Mouse (Mus musculus) intestine, embryonic 15.5 days (tissue): ENCODE results near the gene Hba-x. TPM values are rescaled to one million over a fixed set of nuclear protein-coding genes. Genes with fewer than 3 reads are reported as not detected.
A peak's percentile ranks its signal among the peaks of the same experiment; 100 is the strongest.
"Not testable (repeated sequence)": the region's sequence is repeated elsewhere in the genome, so short reads cannot be mapped to it uniquely, and the experiment has no call there.

Source experiments
- ATAC-seq: fragments of 200-750 bp; cut with Nextera tagmentation; 2 replicates; pipeline ENCODE4 v1.8.0; 2017; ENCODE audit warnings: moderate TSS enrichment, moderate library complexity
- H3K27ac ChIP-seq: fragments of 300-500 bp; sonication (generic); 2 replicates; pipeline ENCODE4 v1.5.1; 2015; ENCODE audit warnings: mild to moderate bottlenecking, inconsistent platforms
- H3K27me3 ChIP-seq: fragments of 300-500 bp; sonication (generic); replicated peaks from 2 replicates; pipeline ENCODE4 v1.6.1; 2015; ENCODE audit warnings: inconsistent platforms
- H3K36me3 ChIP-seq: fragments of 300-500 bp; sonication (generic); 2 replicates; pipeline ENCODE4 v1.6.1; 2015; ENCODE audit warnings: inconsistent platforms
- H3K4me1 ChIP-seq: fragments of 300-500 bp; sonication (generic); replicated peaks from 2 replicates; pipeline ENCODE4 v1.6.1; 2015; ENCODE audit warnings: inconsistent platforms
- H3K4me2 ChIP-seq: fragments of 300-500 bp; sonication (generic); replicated peaks from 2 replicates; pipeline ENCODE4 v1.6.1; 2015; ENCODE audit warnings: mild to moderate bottlenecking, inconsistent platforms
- H3K4me3 ChIP-seq: fragments of 300-500 bp; sonication (generic); replicated peaks from 2 replicates; pipeline ENCODE4 v1.5.1; 2015; ENCODE audit warnings: inconsistent platforms
- H3K9ac ChIP-seq: fragments of 300-500 bp; sonication (generic); 2 replicates; pipeline ENCODE4 v1.6.1; 2015; ENCODE audit warnings: inconsistent platforms
- H3K9me3 ChIP-seq: fragments of 300-500 bp; sonication (generic); 2 replicates; pipeline ENCODE4 v1.6.1; 2016; ENCODE audit warnings: inconsistent platforms
- WGBS: fragments of 180-500 bp; shearing (Covaris S2); methylation state at CpG from one replicate; pipeline ENCODE4 v1.1.7; 2015; 5-methylcytosine and 5-hydroxymethylcytosine counted together
- polyA plus RNA-seq: library from polyadenylated mRNA; unstranded; fragments of >200 nt; fragmentation: Nextera tagmentation; extraction: Ambion mirVana; gene quantifications from 2 replicates; pipeline ENCODE4 v1.2.1, GENCODE M21; 2015

The Hba-x gene
- polyA plus RNA-seq, 1 experiment from 2014 or later = 48.2 TPM

GRCm38 (mm10) chr11:32296203-32296602, 20.0 kb downstream of the Hba-x start, which contains the start of gene Hba-a2:
Gene Hba-a2 (plus strand): TSS chr11:32296489.
- not testable (repeated sequence) for H3K4me1 ChIP-seq, H3K27me3 ChIP-seq, H3K36me3 ChIP-seq, H3K27ac ChIP-seq, H3K4me2 ChIP-seq, H3K9me3 ChIP-seq, H3K9ac ChIP-seq, H3K4me3 ChIP-seq
- ATAC-seq = peak; percentile 76
- no CpG with 5 or more reads among the region's 4 CpGs for WGBS

- H3K27me3 ChIP-seq = peaks cover 11% of the 10 kb centered on the region; the same call in 1 of the 2 replicates
- not testable (repeated sequence) for H3K4me2 ChIP-seq, H3K27ac ChIP-seq, H3K9me3 ChIP-seq, H3K4me3 ChIP-seq, H3K36me3 ChIP-seq, H3K9ac ChIP-seq, H3K4me1 ChIP-seq, ATAC-seq
- WGBS = 29% methylated on average over 2 of the region's 2 CpGs
Observed at GRCm38 (mm10) chr11:32297417-32297816, 21.2 kb downstream of the Hba-x start.

- Histone ChIP-seq H3K4me3 (no peak overlapping the region), H3K4me1 (no peaks in the 10 kb centered on the region), H3K9ac (no peak overlapping the region), H3K4me2 (no peak overlapping the region), H3K9me3 (no peaks in the 10 kb centered on the region), H3K27me3 (peaks cover 11% of the 10 kb centered on the region; the same call in 1 of the 2 replicates), H3K36me3 (no peaks in the 10 kb centered on the region), H3K27ac (no peak overlapping the region)
- no peak for ATAC-seq
- WGBS = 90% methylated on average over 1 of the region's 1 CpGs
Observed at GRCm38 (mm10) chr11:32297866-32298531, 21.8 kb downstream of the Hba-x start.

GRCm38 (mm10) chr11:32298532-32298918, 22.3 kb downstream of the Hba-x start:
- no peaks in the 10 kb centered on the region for H3K4me1 ChIP-seq
- H3K4me3 ChIP-seq = no peak overlapping the region
- WGBS = 88% methylated on average over 2 of the region's 2 CpGs
- no peak overlapping the region for H3K27ac ChIP-seq
- no peak overlapping the region for H3K4me2 ChIP-seq
- H3K27me3 ChIP-seq = peaks cover 11% of the 10 kb centered on the region; the same call in 1 of the 2 replicates
- no peaks in the 10 kb centered on the region for H3K36me3 ChIP-seq
- ATAC-seq = peak; percentile 3; the same call in 1 of the 2 replicates
- H3K9ac ChIP-seq = no peak overlapping the region
- no peaks in the 10 kb centered on the region for H3K9me3 ChIP-seq

GRCm38 (mm10) chr11:32299865-32300264, 23.7 kb downstream of the Hba-x start, which contains the start of gene Hbq1a:
Gene Hbq1a (plus strand): TSS chr11:32300069.
- peak within 1 kb of the TSS; percentile 50 for H3K4me2 ChIP-seq
- not testable (repeated sequence) for H3K36me3 ChIP-seq, H3K9me3 ChIP-seq, H3K4me1 ChIP-seq, H3K4me3 ChIP-seq, H3K9ac ChIP-seq, H3K27ac ChIP-seq
- WGBS = 8% methylated on average over 16 of the region's 16 CpGs
- peak; percentile 50 for ATAC-seq
- peaks cover 11% of the 10 kb centered on the region; the same call in 1 of the 2 replicates for H3K27me3 ChIP-seq

GRCm38 (mm10) chr11:32300279-32301267, 24.4 kb downstream of the Hba-x start:
- Histone ChIP-seq H3K4me1 (no peaks in the 10 kb centered on the region), H3K27me3 (peaks cover 11% of the 10 kb centered on the region; the same call in 1 of the 2 replicates), H3K9me3 (no peaks in the 10 kb centered on the region), H3K27ac (no peak overlapping the region), H3K9ac (no peak overlapping the region), H3K4me3 (no peak overlapping the region), H3K36me3 (no peaks in the 10 kb centered on the region), H3K4me2 (peak overlapping the region; percentile 50)
- peak; percentile 29; the same call in 1 of the 2 replicates for ATAC-seq
- 47% methylated on average over 15 of the region's 17 CpGs for WGBS

- Histone ChIP-seq H3K27me3 (peaks cover 11% of the 10 kb centered on the region; the same call in 1 of the 2 replicates), H3K9ac (no peak overlapping the region)
Observed at GRCm38 (mm10) chr11:32301506-32301905, 25.3 kb downstream of the Hba-x start.

GRCm38 (mm10) chr11:32302824-32303419, 26.7 kb downstream of the Hba-x start:
- Histone ChIP-seq H3K9me3 (no peaks in the 10 kb centered on the region), H3K4me3 (no peak overlapping the region), H3K4me1 (no peaks in the 10 kb centered on the region), H3K4me2 (no peak overlapping the region), H3K9ac (no peak overlapping the region), H3K27me3 (peaks cover 11% of the 10 kb centered on the region; the same call in 1 of the 2 replicates), H3K27ac (no peak overlapping the region), H3K36me3 (no peaks in the 10 kb centered on the region)
- 35% methylated on average over 2 of the region's 2 CpGs for WGBS
- no peak for ATAC-seq

More at GRCm38 (mm10) chr11:32301506-32301905, 25.3 kb downstream of the Hba-x start:
- no peaks in the 10 kb centered on the region for H3K4me1 ChIP-seq
- H3K36me3 ChIP-seq = no peaks in the 10 kb centered on the region
- H3K27ac ChIP-seq = no peak overlapping the region
- no peak overlapping the region for H3K4me2 ChIP-seq
- WGBS = 76% methylated on average over 1 of the region's 1 CpGs
- H3K4me3 ChIP-seq = no peak overlapping the region
- no peaks in the 10 kb centered on the region for H3K9me3 ChIP-seq
- ATAC-seq = no peak

- Histone ChIP-seq H3K4me2 (no peak overlapping the region), H3K27ac (no peak overlapping the region), H3K9me3 (no peaks in the 10 kb centered on the region), H3K36me3 (no peaks in the 10 kb centered on the region), H3K4me3 (no peak overlapping the region), H3K9ac (no peak overlapping the region), H3K27me3 (peaks cover 11% of the 10 kb centered on the region; the same call in 1 of the 2 replicates), H3K4me1 (no peaks in the 10 kb centered on the region)
- no peak for ATAC-seq
- 73% methylated on average over 1 of the region's 1 CpGs for WGBS
Observed at GRCm38 (mm10) chr11:32303455-32303854, 27.3 kb downstream of the Hba-x start.

- Histone ChIP-seq H3K9me3 (no peaks in the 10 kb centered on the region), H3K9ac (no peak overlapping the region), H3K27ac (no peak overlapping the region), H3K4me1 (no peaks in the 10 kb centered on the region), H3K4me3 (no peak overlapping the region), H3K27me3 (no peaks in the 10 kb centered on the region), H3K36me3 (no peaks in the 10 kb centered on the region), H3K4me2 (no peak overlapping the region)
- WGBS = 86% methylated on average over 1 of the region's 1 CpGs
- no peak for ATAC-seq
Observed at GRCm38 (mm10) chr11:32307006-32307405, 30.8 kb downstream of the Hba-x start.

- Histone ChIP-seq H3K9me3 (no peaks in the 10 kb centered on the region), H3K27me3 (no peaks in the 10 kb centered on the region), H3K4me1 (no peaks in the 10 kb centered on the region), H3K4me3 (no peak overlapping the region), H3K4me2 (no peak overlapping the region), H3K9ac (no peak overlapping the region), H3K36me3 (no peaks in the 10 kb centered on the region), H3K27ac (no peak overlapping the region)
- 62% methylated on average over 4 of the region's 4 CpGs for WGBS
- no peak for ATAC-seq
Observed at GRCm38 (mm10) chr11:32309446-32309845, 33.2 kb downstream of the Hba-x start.

- Histone ChIP-seq H3K4me2 (no peak overlapping the region), H3K9me3 (no peaks in the 10 kb centered on the region), H3K9ac (no peak overlapping the region), H3K4me1 (no peaks in the 10 kb centered on the region), H3K36me3 (no peaks in the 10 kb centered on the region), H3K27ac (no peak overlapping the region), H3K27me3 (no peaks in the 10 kb centered on the region), H3K4me3 (no peak overlapping the region)
- 80% methylated on average over 3 of the region's 3 CpGs for WGBS
- no peak for ATAC-seq
Observed at GRCm38 (mm10) chr11:32309928-32310327, 33.7 kb downstream of the Hba-x start.
